Mouse (Mus musculus): ENCODE results near the gene Il20.

Il20 gene

DNA sequence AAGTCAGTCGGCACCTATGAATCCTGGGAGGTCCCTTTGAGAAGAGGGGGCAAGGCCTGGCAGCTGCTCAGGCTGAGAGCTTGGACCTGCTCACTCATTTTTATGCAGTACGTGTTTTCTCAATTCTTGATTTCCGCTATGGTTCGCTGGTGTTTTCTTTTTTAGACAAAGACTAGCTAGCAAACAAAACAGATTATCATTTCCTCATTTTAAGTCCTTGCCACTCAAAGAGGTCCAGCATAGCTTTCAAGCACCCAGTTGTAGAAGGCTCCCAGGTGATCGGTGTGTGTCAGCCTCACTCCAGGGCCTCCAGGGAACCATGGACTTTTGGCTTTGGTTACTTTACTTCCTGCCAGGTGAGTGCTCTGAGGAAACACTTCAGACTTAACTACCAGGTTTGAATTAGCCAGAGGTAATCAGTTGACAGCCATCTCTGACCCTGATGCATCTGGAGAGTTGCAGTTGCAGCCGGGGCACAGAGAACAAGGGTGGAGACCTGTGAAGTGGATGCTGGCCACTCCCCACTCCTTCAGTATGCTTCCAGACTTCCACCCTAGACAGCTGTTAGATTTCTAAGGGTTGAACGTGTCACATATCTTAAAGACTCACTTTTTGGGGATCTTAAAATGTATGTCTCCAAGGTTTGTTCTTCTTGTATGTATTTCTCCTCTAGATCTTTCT is 45.6 kb downstream of the Il20 start, which contains the start of gene Fcmr:
Gene Fcmr (plus strand): TSS at position 129 of the 681 bp plus-strand sequence.
- DNase-seq (ENCODE audit: low read depth, low spot score): no peak

DNA sequence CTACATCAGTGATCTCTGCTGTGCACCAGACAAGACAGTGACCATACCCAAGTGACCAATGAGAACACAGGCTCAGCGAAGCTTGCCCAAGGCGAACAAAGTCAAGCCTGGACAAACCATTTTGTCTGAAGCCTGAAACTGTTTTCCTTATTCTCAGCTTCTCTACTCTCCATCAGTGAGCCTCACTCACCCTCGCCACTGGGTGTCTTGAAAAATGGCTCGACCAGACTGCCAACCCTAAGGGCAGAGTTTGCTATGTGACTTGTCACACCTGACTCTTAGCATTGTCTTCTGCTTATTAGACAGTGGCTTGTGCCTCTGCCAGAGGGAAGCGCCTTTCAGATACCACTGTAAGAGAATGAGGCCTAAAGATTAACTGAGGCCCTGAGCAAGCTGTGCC is 46.5 kb downstream of the Il20 start:
- DNase-seq (ENCODE audit: low read depth, low spot score): no peak

DNA sequence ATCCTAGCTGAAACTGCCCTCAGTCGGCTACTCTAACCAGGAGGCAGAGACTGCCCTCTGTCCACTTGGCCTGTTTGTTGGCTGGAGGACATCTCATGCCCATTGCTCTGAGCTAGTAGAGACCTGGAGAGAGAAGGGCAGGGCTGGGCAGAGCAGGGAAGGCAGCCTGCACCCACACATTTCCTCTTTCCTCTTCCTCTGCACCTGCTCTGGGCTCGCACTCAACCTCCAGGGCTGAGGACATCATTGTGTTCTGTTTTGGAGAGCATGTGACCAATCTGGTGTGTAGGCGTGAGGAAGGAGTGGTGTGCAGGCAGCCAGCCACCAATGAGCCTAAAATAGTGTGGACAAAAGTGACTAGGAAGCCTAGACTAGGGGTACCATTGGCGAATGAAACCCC is 47.0 kb downstream of the Il20 start:
- no peak for DNase-seq (ENCODE audit: low read depth, low spot score)

- DNase-seq (ENCODE audit: low read depth, low spot score): no peak
Measured at GRCm38 (mm10) chr1:130857456-130857855, 53.8 kb downstream of the Il20 start.
